Mouse (Mus musculus): ENCODE data around the gene Sec14l2. TPM values are rescaled to one million over a fixed set of nuclear protein-coding genes. Genes with fewer than 3 reads are reported as not detected.

The Sec14l2 gene
- total RNA-seq, 2 experiments from 2014 or later, result 0.44 to 0.87 TPM

GRCm38 (mm10) chr11:4098816-4099215, 24.4 kb downstream of the Sec14l2 start:
- DNase-seq, result no peak

- DNase-seq, result no peak
Observed at GRCm38 (mm10) chr11:4098120-4098519, 25.1 kb downstream of the Sec14l2 start.

GRCm38 (mm10) chr11:4097091-4097621, 26.1 kb downstream of the Sec14l2 start:
- DNase-seq, result no peak

GRCm38 (mm10) chr11:4096054-4096984, 26.9 kb downstream of the Sec14l2 start:
- peak; percentile 98 to 99 for DNase-seq

- DNase-seq, result peak; percentile 79 to 82
Observed at GRCm38 (mm10) chr11:4095171-4096053, 27.8 kb downstream of the Sec14l2 start, which contains the start of gene Mtfp1. TSS of gene Mtfp1 (minus strand) at chr11:4095445.

- DNase-seq, result peak; percentile 69 to 84
Observed at GRCm38 (mm10) chr11:4094378-4095170, 28.6 kb downstream of the Sec14l2 start.

GRCm38 (mm10) chr11:4093459-4094377, 29.5 kb downstream of the Sec14l2 start:
- DNase-seq, result peak in 1 of 2 experiments; percentile 22

GRCm38 (mm10) chr11:4087267-4087666, 35.9 kb downstream of the Sec14l2 start:
- DNase-seq, result no peak

- DNase-seq, result no peak
Observed at GRCm38 (mm10) chr11:4086246-4086645, 37.0 kb downstream of the Sec14l2 start.

- DNase-seq, result peak; percentile 58 to 81
Observed at GRCm38 (mm10) chr11:4083316-4084078, 39.7 kb downstream of the Sec14l2 start.

- DNase-seq, result peak; percentile 28 to 71
Observed at GRCm38 (mm10) chr11:4080219-4080618, 43.0 kb downstream of the Sec14l2 start.

- DNase-seq, result no peak
Observed at GRCm38 (mm10) chr11:4078267-4078933, 44.8 kb downstream of the Sec14l2 start.

GRCm38 (mm10) chr11:4076633-4077032, 46.6 kb downstream of the Sec14l2 start:
- peak in 1 of 2 experiments; percentile 63 for DNase-seq

- DNase-seq, result no peak
Observed at GRCm38 (mm10) chr11:4069664-4070063, 53.6 kb downstream of the Sec14l2 start.

GRCm38 (mm10) chr11:4064627-4065122, 58.5 kb downstream of the Sec14l2 start, which contains the start of gene Sec14l3:
TSS of gene Sec14l3 (plus strand) at chr11:4064841.
- DNase-seq, result no peak

GRCm38 (mm10) chr11:4062981-4063380, 60.2 kb downstream of the Sec14l2 start:
- DNase-seq, result no peak

- DNase-seq, result no peak
Observed at GRCm38 (mm10) chr11:4062523-4062922, 60.7 kb downstream of the Sec14l2 start.

GRCm38 (mm10) chr11:4060866-4061575, 62.2 kb downstream of the Sec14l2 start:
- no peak for DNase-seq

All from heart, adult 18-20 months (tissue).